Mouse (Mus musculus) left cerebral cortex, adult 9 months (tissue): ENCODE measurements around the gene Scnn1a.

Source experiments
- DNase-seq, 2 experiments: peaks; one replicate each; pipeline ENCODE4 v3.0.0; 2022; ENCODE audit warnings: low spot score in 2 of 2

The Scnn1a gene

DNA sequence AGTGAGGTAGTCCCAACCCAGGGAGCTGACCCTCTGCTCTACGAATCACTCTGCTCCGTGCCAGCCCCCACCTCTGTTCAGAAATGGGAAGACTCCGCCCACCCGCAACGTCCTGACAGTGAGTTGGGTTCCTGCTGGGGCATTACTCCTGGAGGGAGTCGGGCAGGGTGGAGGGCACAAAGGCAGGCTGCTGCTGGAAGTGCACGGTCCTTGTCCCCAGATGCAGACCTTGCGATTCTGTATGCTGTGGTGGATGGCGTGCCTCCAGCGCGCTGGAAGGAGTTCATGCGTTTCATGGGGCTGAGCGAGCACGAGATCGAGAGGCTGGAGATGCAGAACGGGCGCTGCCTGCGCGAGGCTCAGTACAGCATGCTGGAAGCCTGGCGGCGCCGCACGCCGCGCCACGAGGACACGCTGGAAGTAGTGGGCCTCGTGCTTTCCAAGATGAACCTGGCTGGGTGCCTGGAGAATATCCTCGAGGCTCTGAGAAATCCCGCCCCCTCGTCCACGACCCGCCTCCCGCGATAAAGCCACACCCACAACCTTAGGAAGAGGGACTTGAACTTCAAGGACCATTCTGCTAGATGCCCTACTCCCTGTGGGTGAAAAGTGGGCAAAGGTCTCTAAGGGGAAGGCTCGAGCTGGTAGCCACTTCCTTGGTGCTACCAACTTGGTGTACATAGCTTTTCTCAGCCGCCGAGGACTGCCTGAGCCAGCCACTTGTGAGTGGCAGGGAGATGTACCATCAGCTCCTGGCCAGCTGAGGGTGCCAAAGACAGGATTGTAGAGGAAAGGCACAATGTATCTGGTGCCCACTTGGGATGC, 41.2 kb downstream of the Scnn1a start:
- peak in 1 of 2 experiments; percentile 45 for DNase-seq

- no peak for DNase-seq
Observed at GRCm38 (mm10) chr6:125363021-125363420, 42.6 kb downstream of the Scnn1a start.

- DNase-seq, result no peak
Observed at GRCm38 (mm10) chr6:125363451-125364242, 43.2 kb downstream of the Scnn1a start.

- DNase-seq, result no peak
Observed at GRCm38 (mm10) chr6:125364448-125364847, 44.0 kb downstream of the Scnn1a start.

GRCm38 (mm10) chr6:125365522-125365921, 45.1 kb downstream of the Scnn1a start:
- DNase-seq, result no peak

DNA sequence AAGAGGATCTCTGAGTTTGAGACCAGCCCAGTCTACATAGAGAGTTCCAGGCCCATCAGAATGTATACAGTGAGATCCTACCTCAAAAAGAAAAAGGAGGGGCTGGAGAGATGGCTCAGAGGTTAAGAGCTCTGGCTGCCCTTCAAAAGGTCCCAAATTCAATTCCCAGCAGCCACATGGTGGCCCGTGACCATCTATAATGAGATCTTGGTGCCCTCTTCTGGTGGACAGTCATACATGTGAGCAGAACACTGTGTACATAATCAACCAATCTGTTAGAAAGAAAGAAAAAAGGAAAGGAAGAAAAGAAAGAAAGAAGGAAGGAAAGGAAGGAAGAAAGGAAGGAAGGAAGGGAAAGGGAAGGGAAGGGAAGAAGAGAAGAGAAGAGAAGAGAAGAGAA, 45.7 kb downstream of the Scnn1a start:
- no peak for DNase-seq

- DNase-seq, result no peak
Observed at GRCm38 (mm10) chr6:125367758-125368371, 47.4 kb downstream of the Scnn1a start.

DNA sequence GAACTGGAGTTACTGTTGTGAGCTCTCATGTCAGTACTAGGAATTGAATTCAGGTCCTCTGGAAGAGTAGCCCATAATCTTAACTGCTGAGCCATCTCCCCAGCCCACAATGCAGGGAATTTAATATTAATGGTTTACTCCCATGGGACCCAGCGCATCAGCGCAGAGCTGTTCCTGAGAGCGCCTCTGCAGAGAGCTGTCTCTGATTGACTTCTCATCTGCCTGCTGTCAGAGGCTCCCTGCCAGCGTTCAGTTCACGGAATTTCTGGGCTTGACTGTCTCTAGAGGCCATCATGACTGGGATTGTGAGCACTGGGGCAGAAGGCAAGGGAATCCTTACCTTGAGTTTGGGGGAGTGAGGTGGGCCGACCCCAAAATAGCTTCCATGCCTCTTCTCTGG, 56.6 kb downstream of the Scnn1a start:
- DNase-seq, result no peak

GRCm38 (mm10) chr6:125377582-125378451, 57.4 kb downstream of the Scnn1a start:
- no peak for DNase-seq

DNA sequence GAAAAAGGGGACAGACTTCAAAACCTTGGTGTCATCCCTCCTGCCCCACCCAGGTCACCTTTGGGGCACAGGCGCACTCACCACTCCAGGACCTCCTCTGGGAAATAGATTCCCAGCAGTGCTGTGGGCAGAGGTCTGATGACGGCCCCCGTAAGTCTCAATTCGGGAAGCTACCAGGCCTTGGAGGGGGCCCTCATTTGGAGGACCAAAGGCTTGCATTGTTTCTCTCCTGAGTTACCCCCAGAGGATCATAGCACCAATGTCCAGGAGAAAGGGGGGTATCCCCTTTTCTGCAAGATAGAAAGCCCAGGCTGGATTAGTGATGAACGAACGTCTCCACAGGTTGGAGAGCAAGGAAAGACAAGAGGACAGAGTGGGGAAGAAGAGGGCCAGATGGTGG, 58.2 kb downstream of the Scnn1a start:
- DNase-seq, result no peak

GRCm38 (mm10) chr6:125379781-125380180, 59.3 kb downstream of the Scnn1a start:
- DNase-seq, result no peak

DNA sequence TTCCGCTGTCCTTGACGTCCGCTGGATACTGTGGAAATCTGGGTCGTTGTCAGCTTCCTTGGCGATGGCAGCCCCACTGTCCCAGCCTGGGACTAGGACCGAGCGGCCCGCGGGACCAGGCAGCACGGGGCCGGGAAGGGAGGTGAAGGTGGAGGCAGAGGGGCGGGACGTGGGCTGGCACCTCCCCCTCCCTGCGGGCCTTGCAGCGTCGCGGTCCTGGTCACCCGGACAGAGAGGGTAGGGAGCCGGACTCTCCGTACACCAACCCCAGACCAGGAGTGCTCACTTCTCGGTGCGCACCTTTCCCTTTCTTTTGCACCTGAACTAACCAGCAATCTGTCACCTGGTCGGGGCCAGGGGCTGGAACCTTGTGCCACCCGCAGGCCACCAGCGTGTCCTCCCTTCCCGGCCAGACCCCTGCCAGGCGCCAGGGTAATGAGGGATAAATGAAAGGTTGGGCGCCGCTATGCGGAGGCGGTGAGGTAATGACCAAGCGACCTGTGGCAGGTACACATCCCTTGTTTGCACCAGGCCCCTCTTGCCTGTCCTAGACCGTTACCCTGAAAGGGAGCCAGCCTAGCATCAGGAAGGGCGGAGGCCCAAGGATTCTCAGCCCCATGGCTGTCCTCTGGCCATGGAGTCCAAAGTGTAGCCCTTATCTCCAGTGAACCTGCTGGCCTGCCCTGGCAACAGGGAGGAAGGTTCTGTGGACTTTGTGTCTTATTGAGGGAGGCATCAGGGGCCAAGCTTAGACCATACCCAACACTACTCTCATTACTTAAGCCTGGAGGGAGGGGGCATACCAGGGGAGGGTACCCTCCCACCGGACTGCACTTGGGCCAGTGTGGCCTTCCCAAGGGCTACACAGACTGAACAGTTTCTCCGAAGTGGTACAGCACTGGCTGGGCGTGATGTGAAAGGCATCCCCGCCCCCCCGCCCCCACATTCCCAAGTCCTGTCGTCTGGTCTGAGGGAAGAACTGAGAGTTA, 60.2 kb downstream of the Scnn1a start, which contains the start of gene Plekhg6:
Plekhg6 (minus strand) TSS at position 422 of the 989 bp plus-strand sequence.
- DNase-seq, result no peak

GRCm38 (mm10) chr6:125382024-125382423, 61.6 kb downstream of the Scnn1a start:
- DNase-seq, result no peak

- peak in 1 of 2 experiments; percentile 23 for DNase-seq
Observed at GRCm38 (mm10) chr6:125385066-125385974, 64.9 kb downstream of the Scnn1a start.

- no peak for DNase-seq
Observed at GRCm38 (mm10) chr6:125386080-125386479, 65.6 kb downstream of the Scnn1a start.

DNA sequence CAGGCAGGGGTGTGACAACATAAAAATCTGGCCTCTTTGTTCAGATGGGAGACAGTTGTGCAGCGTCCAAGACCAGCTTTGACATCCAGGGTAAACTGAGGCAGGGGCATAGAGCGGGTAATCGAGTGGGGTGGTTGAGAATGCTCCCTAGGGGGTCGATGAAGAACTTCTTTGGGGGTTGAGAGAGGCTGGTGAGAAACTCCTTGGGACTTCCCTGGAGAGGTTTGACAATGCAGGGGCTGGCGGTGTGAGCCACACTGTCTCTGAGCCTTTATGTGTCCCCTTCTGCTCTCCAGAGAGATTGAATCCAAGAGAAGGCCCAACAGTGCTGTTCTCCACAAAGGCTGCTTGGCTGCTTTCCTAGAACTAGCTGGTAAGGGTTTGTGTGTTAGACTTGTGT, 69.4 kb downstream of the Scnn1a start:
- DNase-seq, result no peak
